Mouse (Mus musculus) cerebellum, adult 2 months (tissue): ENCODE measurements around the gene Polr2j. TPM values are rescaled to one million over a fixed set of nuclear protein-coding genes. Genes with fewer than 3 reads are reported as not detected.
"Not testable (repeated sequence)": the region's sequence is repeated elsewhere in the genome, so short reads cannot be mapped to it uniquely, and the experiment has no call there.

ENCODE experiments used
- DNase-seq, 2 experiments: peaks; one replicate each; pipeline ENCODE4 v3.0.0; 2021
- H3K27ac ChIP-seq: fragments of 200-500 bp; 2 replicates; pipeline ENCODE4 v1.5.1; 2012; ENCODE audit warnings: low read length, control low read depth, inconsistent platforms; ENCODE audit not compliant: insufficient read depth
- H3K27me3 ChIP-seq: fragments of 200-500 bp; 2 replicates; pipeline ENCODE4 v1.6.1; 2012; ENCODE audit warnings: inconsistent platforms, mild to moderate bottlenecking, low read length, moderate library complexity; ENCODE audit not compliant: control insufficient read depth, insufficient read depth
- H3K4me1 ChIP-seq: fragments of 200-500 bp; 2 replicates; pipeline ENCODE4 v1.6.1; 2011; ENCODE audit warnings: low read length; ENCODE audit not compliant: control insufficient read depth, insufficient read depth
- H3K4me3 ChIP-seq: fragments of 200-500 bp; replicated peaks from 2 replicates; pipeline ENCODE3; 2011; ENCODE audit warnings: mild to moderate bottlenecking, low read depth, low read length, control low read depth; ENCODE audit not compliant: insufficient read depth
- CTCF ChIP-seq: fragments of 200-500 bp; IDR thresholded peaks from 2 replicates; pipeline ENCODE4 v1.5.1; 2011; ENCODE audit warnings: low read depth, mild to moderate bottlenecking, control low read depth, low read length, moderate library complexity, borderline replicate concordance; ENCODE audit not compliant: insufficient read depth
- POLR2A ChIP-seq: fragments of 200-500 bp; IDR thresholded peaks from 2 replicates; pipeline ENCODE4 v1.6.1; 2011; ENCODE audit warnings: low read length, control low read depth, borderline replicate concordance; ENCODE audit not compliant: insufficient read depth
- WGBS: fragments of 180-500 bp; shearing (Covaris S2); methylation state at CpG from one replicate; pipeline ENCODE4 v1.1.7; 2018; 5-methylcytosine and 5-hydroxymethylcytosine counted together
- polyA plus RNA-seq: library from polyadenylated mRNA; depleted of rRNA; stranded (reverse); fragments of >200 nt; gene quantifications from 2 replicates; pipeline ENCODE4 v1.2.3, GENCODE M21; 2012

The Polr2j gene
- polyA plus RNA-seq, 1 experiment, result 123 TPM

DNA sequence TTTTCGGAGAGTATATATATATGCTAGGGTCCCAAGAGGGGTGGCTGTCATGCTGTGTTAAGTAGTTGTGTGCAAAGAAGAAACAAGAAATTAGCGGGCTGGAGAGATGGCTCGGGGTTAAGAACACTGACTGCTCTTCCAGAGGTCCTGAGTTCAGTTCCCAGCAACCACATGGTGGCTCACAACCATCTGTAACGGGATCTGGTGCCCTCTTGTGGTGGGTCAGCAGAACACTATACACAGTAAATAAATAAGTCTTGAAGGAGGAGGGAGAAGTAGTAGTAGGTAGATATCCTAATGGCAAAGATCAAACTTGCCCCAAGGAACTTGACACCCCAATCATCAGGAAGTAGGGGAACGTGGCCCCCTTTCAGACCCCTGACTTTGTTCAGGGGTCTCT, 26.3 kb downstream of the Polr2j start:
- no peaks in the 10 kb centered on the region for H3K27me3 ChIP-seq
- WGBS, result 85% methylated on average over 5 of the region's 5 CpGs
- peaks cover 8% of the 10 kb centered on the region for H3K4me1 ChIP-seq
- TF ChIP-seq CTCF (peak; percentile 30; the same call in 1 of the 2 replicates), POLR2A (no peak)
- DNase-seq, result no peak
- no peak overlapping the region for H3K27ac ChIP-seq
- no peak overlapping the region for H3K4me3 ChIP-seq

DNA sequence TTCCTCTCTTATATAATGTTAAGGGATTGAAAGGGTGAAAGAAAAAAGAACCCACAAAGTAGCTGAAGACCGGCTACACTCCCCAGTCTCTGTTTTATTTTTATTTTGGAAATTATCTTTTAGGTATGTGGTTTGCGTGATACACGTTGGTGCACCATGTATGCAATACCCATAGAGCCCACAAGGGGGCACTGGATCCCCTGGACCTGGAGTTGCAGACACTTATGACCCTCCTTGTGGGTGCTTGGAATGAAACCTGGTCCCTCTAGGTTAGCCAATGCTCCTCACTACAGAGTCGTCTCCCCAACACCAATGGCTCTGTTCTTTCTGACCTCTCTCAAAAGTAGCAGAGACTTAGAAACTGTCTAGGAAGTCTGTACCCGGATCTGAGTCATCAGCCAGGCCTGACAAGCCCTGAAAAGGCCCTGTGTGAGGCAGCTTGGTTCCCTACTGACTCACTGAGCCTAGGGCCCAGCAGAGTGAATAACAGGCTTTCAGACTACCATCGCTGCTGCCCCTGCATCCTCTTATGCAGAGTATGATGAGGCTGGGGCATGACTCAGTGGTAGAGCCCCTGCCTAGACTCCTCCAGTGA, 26.8 kb downstream of the Polr2j start:
- Histone ChIP-seq H3K27ac (no peak overlapping the region), H3K4me1 (peaks cover 8% of the 10 kb centered on the region), H3K27me3 (no peaks in the 10 kb centered on the region), H3K4me3 (no peak overlapping the region)
- DNase-seq, result no peak
- 88% methylated on average over 6 of the region's 6 CpGs for WGBS
- TF ChIP-seq POLR2A (no peak), CTCF (peak; percentile 34)

DNA sequence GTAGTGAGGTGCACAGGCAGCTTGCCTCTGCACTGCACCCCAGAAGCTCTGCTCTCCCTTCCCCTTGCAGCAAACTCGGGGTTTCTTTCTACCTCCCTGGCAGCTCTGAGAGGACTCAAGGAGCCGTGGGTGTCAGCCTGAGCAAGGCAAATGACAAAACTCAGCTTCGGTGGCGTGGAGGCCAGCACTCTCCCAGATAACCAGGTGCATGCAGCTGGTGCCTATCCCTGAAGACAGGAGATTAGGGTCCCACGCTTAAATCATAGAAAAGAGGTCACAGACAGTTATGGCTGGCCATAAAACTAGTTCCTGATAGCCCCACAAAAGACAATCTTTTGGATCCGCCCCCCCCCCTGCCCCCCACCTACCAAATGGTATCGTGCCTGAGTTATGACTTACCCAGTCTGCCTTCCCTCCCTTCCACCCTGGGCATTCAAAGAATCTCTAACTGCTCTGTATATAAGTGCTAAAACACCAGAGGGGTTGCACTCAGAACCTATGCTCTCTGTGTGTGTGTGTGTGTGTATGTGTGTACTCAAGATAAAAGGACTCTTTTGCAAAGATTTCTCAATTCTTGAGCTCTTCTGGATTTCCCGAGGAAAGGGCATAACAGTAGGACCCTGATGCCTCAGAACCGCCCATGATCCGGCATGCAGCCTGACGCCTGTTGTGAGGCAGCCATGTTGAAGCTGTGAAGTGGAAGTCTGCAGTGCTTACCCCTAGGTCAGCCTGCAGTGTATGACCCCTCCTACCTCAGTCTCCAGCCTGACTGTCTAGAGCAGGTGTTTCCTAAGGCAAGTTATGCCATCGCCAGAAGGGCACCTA, 28.4 kb downstream of the Polr2j start:
- TF ChIP-seq POLR2A (no peak), CTCF (no peak)
- 68% methylated on average over 12 of the region's 12 CpGs for WGBS
- no peaks in the 10 kb centered on the region for H3K27me3 ChIP-seq
- H3K27ac ChIP-seq, result no peak overlapping the region
- H3K4me1 ChIP-seq, result peaks cover 7% of the 10 kb centered on the region
- no peak for DNase-seq
- no peak overlapping the region for H3K4me3 ChIP-seq

- WGBS, result 84% methylated on average over 1 of the region's 1 CpGs
- no peak overlapping the region for H3K4me3 ChIP-seq
- no peaks in the 10 kb centered on the region for H3K4me1 ChIP-seq
Observed at GRCm38 (mm10) chr5:136146936-136147335, 30.5 kb downstream of the Polr2j start.

GRCm38 (mm10) chr5:136147704-136148103, 31.3 kb downstream of the Polr2j start:
- Histone ChIP-seq H3K27ac (no peak overlapping the region), H3K27me3 (no peaks in the 10 kb centered on the region), H3K4me1 (no peaks in the 10 kb centered on the region), H3K4me3 (no peak overlapping the region)
- TF ChIP-seq CTCF, result no peak
- no peak for TF ChIP-seq POLR2A
- WGBS, result 67% methylated on average over 8 of the region's 8 CpGs
- DNase-seq, result no peak

More at GRCm38 (mm10) chr5:136146936-136147335, 30.5 kb downstream of the Polr2j start:
- Histone ChIP-seq H3K27me3 (no peaks in the 10 kb centered on the region), H3K27ac (no peak overlapping the region)
- TF ChIP-seq CTCF (no peak), POLR2A (no peak)
- DNase-seq, result no peak

DNA sequence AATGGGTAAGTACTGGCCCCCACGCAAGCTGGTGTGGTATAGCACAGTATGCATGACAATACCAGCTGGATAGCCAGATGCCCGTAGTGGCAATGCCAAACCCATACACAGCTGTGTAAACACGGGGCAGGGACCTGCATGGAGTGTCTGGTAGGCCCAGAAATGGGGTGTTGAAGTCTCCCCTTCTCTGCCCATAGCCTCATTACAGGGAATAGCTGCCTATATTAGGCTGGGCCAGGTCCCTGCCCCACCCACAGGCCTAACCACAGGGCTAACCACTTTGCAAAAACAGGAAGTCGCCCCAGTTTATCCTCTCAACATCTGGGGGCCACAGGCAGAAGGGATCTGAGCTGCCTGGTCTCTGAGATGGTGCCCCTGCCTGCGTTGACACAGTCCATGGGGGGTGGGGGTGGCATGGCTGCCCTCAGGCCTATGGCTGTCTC, 32.7 kb downstream of the Polr2j start:
- not testable (repeated sequence) for H3K4me3 ChIP-seq, H3K4me1 ChIP-seq, H3K27ac ChIP-seq, DNase-seq, H3K27me3 ChIP-seq
- 66% methylated on average over 5 of the region's 5 CpGs for WGBS

DNA sequence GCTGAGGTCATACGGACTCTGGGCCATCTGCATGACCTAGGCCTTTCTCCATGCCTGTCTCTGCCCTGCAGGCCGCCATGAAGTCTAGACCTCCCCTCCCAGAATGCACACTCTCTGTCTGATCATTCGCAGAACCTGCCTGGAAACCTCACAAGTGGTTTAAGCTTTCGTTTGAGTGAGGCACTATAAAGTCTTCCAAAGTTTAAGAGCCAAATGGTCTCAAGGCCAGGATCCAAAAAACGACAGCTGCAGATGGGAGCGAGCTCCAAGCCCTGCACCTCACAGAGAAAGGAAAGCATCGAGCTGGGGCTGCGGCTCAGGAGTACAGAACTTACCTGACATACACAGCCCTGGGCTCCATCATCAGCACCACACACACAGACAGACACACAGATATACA, 35.9 kb downstream of the Polr2j start:
- 23% methylated on average over 8 of the region's 8 CpGs for WGBS
- no peak overlapping the region for H3K4me3 ChIP-seq
- no peaks in the 10 kb centered on the region for H3K27me3 ChIP-seq
- DNase-seq, result no peak
- TF ChIP-seq CTCF, result no peak
- TF ChIP-seq POLR2A, result no peak
- no peak overlapping the region for H3K27ac ChIP-seq
- no peaks in the 10 kb centered on the region for H3K4me1 ChIP-seq

DNA sequence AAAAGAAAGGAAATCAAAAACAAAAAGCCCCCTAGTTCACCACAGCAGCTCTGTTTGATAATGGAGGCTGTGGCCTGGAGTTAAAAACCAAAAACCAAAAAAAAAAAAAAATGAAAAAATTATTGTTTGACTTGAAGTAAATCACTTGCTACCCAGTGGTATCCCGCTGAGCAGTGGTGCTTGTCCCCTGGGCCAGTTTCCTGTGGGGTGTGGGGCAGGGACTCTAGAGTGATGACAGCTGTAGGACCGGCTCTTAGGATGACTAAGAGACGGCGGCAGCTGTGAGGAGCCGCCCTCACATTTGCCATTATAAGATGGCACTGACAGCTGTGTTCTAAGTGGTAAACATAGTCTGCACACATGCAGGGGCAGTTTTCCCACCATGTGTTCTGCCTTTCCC, 39.0 kb downstream of the Polr2j start:
- no peak for DNase-seq
- H3K4me1 ChIP-seq, result no peaks in the 10 kb centered on the region
- no peaks in the 10 kb centered on the region for H3K27me3 ChIP-seq
- no peak for TF ChIP-seq CTCF
- no peak for TF ChIP-seq POLR2A
- no peak overlapping the region for H3K27ac ChIP-seq
- H3K4me3 ChIP-seq, result no peak overlapping the region
- WGBS, result 66% methylated on average over 5 of the region's 5 CpGs

DNA sequence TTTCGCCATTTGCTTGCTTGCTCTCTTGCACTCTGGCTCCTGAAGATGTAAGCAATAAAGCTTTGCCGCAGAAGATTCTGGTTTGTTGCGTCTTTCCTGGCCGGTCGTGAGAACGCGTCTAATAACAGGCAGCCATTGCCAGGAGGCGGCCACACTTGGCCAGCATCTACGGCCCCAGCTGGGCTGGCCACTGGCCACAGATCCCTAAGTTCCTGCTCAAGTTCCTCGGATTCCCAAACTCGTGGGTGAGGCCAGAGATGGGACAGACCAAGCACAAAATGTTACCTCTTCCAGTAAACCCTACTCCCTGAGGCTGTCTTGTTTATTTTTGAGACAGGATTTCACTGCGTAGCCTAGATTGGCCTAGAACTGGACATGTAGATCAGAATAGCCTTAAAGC, 43.7 kb downstream of the Polr2j start:
- 29% methylated on average over 11 of the region's 12 CpGs for WGBS
- H3K27ac ChIP-seq, result not testable (repeated sequence)

More for the DNA sequence above, 43.7 kb downstream of the Polr2j start:
- H3K4me3 ChIP-seq, H3K4me1 ChIP-seq, DNase-seq, H3K27me3 ChIP-seq: not testable (repeated sequence)
